Mouse (Mus musculus): ENCODE results near the gene Susd1. TPM values are rescaled to one million over a fixed set of nuclear protein-coding genes. Genes with fewer than 3 reads are reported as not detected.

Gene Susd1
- polyA plus RNA-seq, 1 experiment from 2014 or later: 6.3 TPM

DNA sequence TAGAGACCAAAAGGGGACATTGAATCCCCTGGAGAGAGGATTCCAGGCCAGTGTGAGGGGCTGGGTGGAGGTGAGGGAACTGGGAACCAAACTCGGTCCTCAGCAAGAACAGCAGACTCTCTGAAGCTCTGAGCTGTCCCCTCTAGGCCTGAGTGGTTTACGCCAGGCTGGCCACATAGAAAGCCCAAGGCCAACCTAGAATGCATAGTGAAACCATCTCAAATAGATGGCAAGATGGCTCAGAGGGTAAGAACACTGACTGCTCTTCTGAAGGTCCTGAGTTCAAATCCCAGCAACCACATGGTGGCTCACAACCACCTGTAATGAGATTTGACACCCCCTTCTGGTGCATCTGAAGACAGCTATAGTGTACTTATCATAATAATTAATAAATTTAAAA is 88.1 kb downstream of the Susd1 start:
- Histone ChIP-seq H3K9ac (ENCODE audit: low read depth, low read length) (no peak overlapping the region), H3K4me3 (replicated peaks; ENCODE audit: low read depth, low read length) (no peak overlapping the region), H3K4me2 (ENCODE audit: low read length) (no peak overlapping the region), H3K4me1 (replicated peaks; ENCODE audit: insufficient read depth, low read length) (no peaks in the 10 kb centered on the region), H3K27ac (no peak overlapping the region), H3K9me3 (replicated peaks; ENCODE audit: low read length) (no peaks in the 10 kb centered on the region), H3K36me3 (ENCODE audit: insufficient read depth, low read length) (no peaks in the 10 kb centered on the region), H3K27me3 (ENCODE audit: insufficient read depth, low read length) (no peaks in the 10 kb centered on the region)
- WGBS: 97% methylated on average over 2 of the region's 2 CpGs
- no peak for TF ChIP-seq CTCF (IDR thresholded peaks at IDR 0.05; ENCODE audit: low read depth)
- ATAC-seq (replicated peaks; ENCODE audit: low FRiP score, low read depth): no peak
- no peak for DNase-seq (ENCODE audit: low spot score)

DNA sequence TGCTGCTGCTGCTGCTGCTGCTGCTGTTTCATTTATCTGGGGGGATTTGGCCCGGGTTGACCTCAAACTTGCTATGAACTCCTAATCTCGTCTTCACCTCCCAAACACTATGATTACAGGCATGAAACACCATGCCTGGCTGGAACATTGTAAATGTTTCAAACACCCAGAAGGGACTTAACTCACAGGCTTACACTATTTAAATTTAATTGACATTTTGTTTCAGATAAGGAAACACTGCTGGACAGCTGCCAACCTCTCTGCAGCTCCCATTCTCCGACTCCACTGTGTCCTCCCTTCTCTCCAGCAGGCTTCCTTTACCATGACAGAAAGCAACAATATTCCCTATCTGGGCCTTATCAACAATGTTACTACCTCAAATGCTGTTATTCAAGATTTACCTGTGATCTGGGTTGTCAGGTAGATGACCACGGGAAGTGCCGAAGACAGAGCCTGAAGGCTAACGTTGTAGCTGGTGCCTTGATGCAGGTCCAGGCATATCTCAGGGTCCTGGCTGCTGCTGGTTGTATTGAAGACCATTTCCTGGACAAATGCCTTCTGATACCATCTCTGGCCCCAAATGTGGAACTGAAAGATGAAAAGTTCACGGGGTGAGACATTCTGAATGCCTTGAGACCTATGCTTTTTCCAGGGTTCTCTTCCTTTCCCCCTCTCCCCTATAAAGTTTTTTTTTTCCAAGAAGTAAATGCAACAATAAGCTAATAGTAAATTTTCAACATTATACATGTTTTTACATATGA is 88.8 kb downstream of the Susd1 start:
- no peak for ATAC-seq (replicated peaks; ENCODE audit: low FRiP score, low read depth)
- WGBS: 39% methylated on average over 7 of the region's 7 CpGs
- H3K27ac ChIP-seq: no peak overlapping the region
- no peaks in the 10 kb centered on the region for H3K4me1 ChIP-seq (replicated peaks; ENCODE audit: insufficient read depth, low read length)
- no peaks in the 10 kb centered on the region for H3K36me3 ChIP-seq (ENCODE audit: insufficient read depth, low read length)
- no peaks in the 10 kb centered on the region for H3K27me3 ChIP-seq (ENCODE audit: insufficient read depth, low read length)
- no peak overlapping the region for H3K4me2 ChIP-seq (ENCODE audit: low read length)
- H3K9ac ChIP-seq (ENCODE audit: low read depth, low read length): no peak overlapping the region
- DNase-seq (ENCODE audit: low spot score): peak; percentile 79
- H3K4me3 ChIP-seq (replicated peaks; ENCODE audit: low read depth, low read length): no peak overlapping the region
- no peaks in the 10 kb centered on the region for H3K9me3 ChIP-seq (replicated peaks; ENCODE audit: low read length)
- TF ChIP-seq CTCF (IDR thresholded peaks at IDR 0.05; ENCODE audit: low read depth): no peak

DNA sequence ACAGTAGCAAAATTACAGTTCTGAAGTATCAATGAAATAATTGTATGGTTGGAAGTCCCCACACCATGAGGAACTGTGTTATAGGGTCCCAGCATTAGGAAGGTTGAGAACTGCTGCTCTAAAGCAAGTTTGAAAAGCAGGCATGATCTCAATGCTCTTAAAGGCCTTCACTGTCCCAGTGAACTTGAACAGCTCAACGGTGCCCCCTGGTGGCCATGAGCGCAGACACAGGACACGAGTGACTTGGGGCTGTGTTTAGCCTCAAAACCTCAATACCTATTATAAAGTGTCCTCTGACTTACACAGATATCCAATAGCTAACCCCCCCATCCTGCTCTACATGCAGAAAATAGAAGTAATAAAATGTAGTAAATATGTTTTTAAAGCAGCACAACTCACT is 97.7 kb downstream of the Susd1 start:
- H3K4me2 ChIP-seq (ENCODE audit: low read length): no peak overlapping the region
- peak; percentile 96 for TF ChIP-seq CTCF (IDR thresholded peaks at IDR 0.05; ENCODE audit: low read depth)
- H3K27ac ChIP-seq: no peak overlapping the region
- ATAC-seq (replicated peaks; ENCODE audit: low FRiP score, low read depth): peak; percentile 46; the same call in 1 of the 2 replicates
- no peak overlapping the region for H3K9ac ChIP-seq (ENCODE audit: low read depth, low read length)
- H3K36me3 ChIP-seq (ENCODE audit: insufficient read depth, low read length): no peaks in the 10 kb centered on the region
- WGBS: 1% methylated on average over 3 of the region's 3 CpGs
- H3K4me3 ChIP-seq (replicated peaks; ENCODE audit: low read depth, low read length): no peak overlapping the region
- no peaks in the 10 kb centered on the region for H3K9me3 ChIP-seq (replicated peaks; ENCODE audit: low read length)
- DNase-seq (ENCODE audit: low spot score): peak; percentile 91
- no peaks in the 10 kb centered on the region for H3K27me3 ChIP-seq (ENCODE audit: insufficient read depth, low read length)
- H3K4me1 ChIP-seq (replicated peaks; ENCODE audit: insufficient read depth, low read length): no peaks in the 10 kb centered on the region

GRCm38 (mm10) chr4:59340046-59340445 is 98.4 kb downstream of the Susd1 start:
- DNase-seq (ENCODE audit: low spot score) (no peak), ATAC-seq (replicated peaks; ENCODE audit: low FRiP score, low read depth) (no peak)
- Histone ChIP-seq H3K27me3 (ENCODE audit: insufficient read depth, low read length) (no peaks in the 10 kb centered on the region), H3K4me2 (ENCODE audit: low read length) (no peak overlapping the region), H3K36me3 (ENCODE audit: insufficient read depth, low read length) (no peaks in the 10 kb centered on the region), H3K4me1 (replicated peaks; ENCODE audit: insufficient read depth, low read length) (no peaks in the 10 kb centered on the region), H3K9ac (ENCODE audit: low read depth, low read length) (no peak overlapping the region), H3K9me3 (replicated peaks; ENCODE audit: low read length) (no peaks in the 10 kb centered on the region), H3K27ac (no peak overlapping the region), H3K4me3 (replicated peaks; ENCODE audit: low read depth, low read length) (no peak overlapping the region)
- no peak for TF ChIP-seq CTCF (IDR thresholded peaks at IDR 0.05; ENCODE audit: low read depth)
- 64% methylated on average over 5 of the region's 5 CpGs for WGBS

GRCm38 (mm10) chr4:59338896-59339535 is 99.4 kb downstream of the Susd1 start:
- Histone ChIP-seq H3K27ac (no peak overlapping the region), H3K9me3 (replicated peaks; ENCODE audit: low read length) (no peaks in the 10 kb centered on the region), H3K4me1 (replicated peaks; ENCODE audit: insufficient read depth, low read length) (no peaks in the 10 kb centered on the region), H3K27me3 (ENCODE audit: insufficient read depth, low read length) (no peaks in the 10 kb centered on the region), H3K4me2 (ENCODE audit: low read length) (no peak overlapping the region), H3K36me3 (ENCODE audit: insufficient read depth, low read length) (no peaks in the 10 kb centered on the region), H3K9ac (ENCODE audit: low read depth, low read length) (no peak overlapping the region), H3K4me3 (replicated peaks; ENCODE audit: low read depth, low read length) (no peak overlapping the region)
- WGBS: 92% methylated on average over 8 of the region's 8 CpGs
- DNase-seq (ENCODE audit: low spot score) (no peak), ATAC-seq (replicated peaks; ENCODE audit: low FRiP score, low read depth) (no peak)
- TF ChIP-seq CTCF (IDR thresholded peaks at IDR 0.05; ENCODE audit: low read depth): no peak

GRCm38 (mm10) chr4:59337533-59337885 is 100.9 kb downstream of the Susd1 start:
- H3K4me3 ChIP-seq (replicated peaks; ENCODE audit: low read depth, low read length): no peak overlapping the region
- 91% methylated on average over 6 of the region's 6 CpGs for WGBS
- no peak for TF ChIP-seq CTCF (IDR thresholded peaks at IDR 0.05; ENCODE audit: low read depth)
- H3K4me2 ChIP-seq (ENCODE audit: low read length): no peak overlapping the region
- H3K9me3 ChIP-seq (replicated peaks; ENCODE audit: low read length): no peaks in the 10 kb centered on the region
- ATAC-seq (replicated peaks; ENCODE audit: low FRiP score, low read depth) (no peak), DNase-seq (ENCODE audit: low spot score) (no peak)
- no peaks in the 10 kb centered on the region for H3K36me3 ChIP-seq (ENCODE audit: insufficient read depth, low read length)
- no peak overlapping the region for H3K9ac ChIP-seq (ENCODE audit: low read depth, low read length)
- H3K27ac ChIP-seq: no peak overlapping the region
- H3K4me1 ChIP-seq (replicated peaks; ENCODE audit: insufficient read depth, low read length): no peaks in the 10 kb centered on the region
- H3K27me3 ChIP-seq (ENCODE audit: insufficient read depth, low read length): no peaks in the 10 kb centered on the region
